Mouse (Mus musculus): ENCODE results near the gene Pank1. TPM values are rescaled to one million over a fixed set of nuclear protein-coding genes. Genes with fewer than 3 reads are reported as not detected.

Gene Pank1
- polyA plus RNA-seq, 1 experiment: not detected

- Histone ChIP-seq H3K4me1 (ENCODE audit: control insufficient read depth) (peaks cover 7% of the 10 kb centered on the region), H3K27me3 (ENCODE audit: control insufficient read depth) (no peaks in the 10 kb centered on the region)
- no peak for TF ChIP-seq GATA1 (IDR thresholded peaks at IDR 0.05; ENCODE audit: low read length)
- TF ChIP-seq TAL1 (IDR thresholded peaks at IDR 0.05; ENCODE audit: low read length): no peak
These were observed 23.1 kb downstream of the Pank1 start for GRCm38 (mm10) chr19:34856021-34856651.

GRCm38 (mm10) chr19:34851161-34851560 lies 28.1 kb downstream of the Pank1 start:
- no peaks in the 10 kb centered on the region for H3K9me3 ChIP-seq (ENCODE audit: control insufficient read depth, low read length)
- no peaks in the 10 kb centered on the region for H3K27me3 ChIP-seq (ENCODE audit: control insufficient read depth)
- no peak overlapping the region for H3K4me3 ChIP-seq (replicated peaks)
- TF ChIP-seq GATA1 (IDR thresholded peaks at IDR 0.05; ENCODE audit: low read length) (no peak), TAL1 (IDR thresholded peaks at IDR 0.05; ENCODE audit: low read length) (no peak)
- no peaks in the 10 kb centered on the region for H3K36me3 ChIP-seq (ENCODE audit: control insufficient read depth)
- peaks cover 16% of the 10 kb centered on the region for H3K4me1 ChIP-seq (ENCODE audit: control insufficient read depth)

More at GRCm38 (mm10) chr19:34856021-34856651, 23.1 kb downstream of the Pank1 start:
- Histone ChIP-seq H3K9me3 (ENCODE audit: control insufficient read depth, low read length) (no peaks in the 10 kb centered on the region), H3K36me3 (ENCODE audit: control insufficient read depth) (no peaks in the 10 kb centered on the region), H3K4me3 (replicated peaks) (no peak overlapping the region)

GRCm38 (mm10) chr19:34849426-34849825 lies 29.8 kb downstream of the Pank1 start:
- H3K4me3 ChIP-seq (replicated peaks): no peak overlapping the region
- H3K4me1 ChIP-seq (ENCODE audit: control insufficient read depth): peaks cover 30% of the 10 kb centered on the region
- no peaks in the 10 kb centered on the region for H3K9me3 ChIP-seq (ENCODE audit: control insufficient read depth, low read length)
- TF ChIP-seq GATA1 (IDR thresholded peaks at IDR 0.05; ENCODE audit: low read length) (no peak), TAL1 (IDR thresholded peaks at IDR 0.05; ENCODE audit: low read length) (no peak)
- H3K36me3 ChIP-seq (ENCODE audit: control insufficient read depth): no peaks in the 10 kb centered on the region
- no peaks in the 10 kb centered on the region for H3K27me3 ChIP-seq (ENCODE audit: control insufficient read depth)

- H3K4me3 ChIP-seq (replicated peaks): no peak overlapping the region
- H3K4me1 ChIP-seq (ENCODE audit: control insufficient read depth): peaks cover 36% of the 10 kb centered on the region
- H3K36me3 ChIP-seq (ENCODE audit: control insufficient read depth): no peaks in the 10 kb centered on the region
These were observed 31.1 kb downstream of the Pank1 start for GRCm38 (mm10) chr19:34848164-34848563.

GRCm38 (mm10) chr19:34847103-34847502 lies 32.2 kb downstream of the Pank1 start:
- H3K9me3 ChIP-seq (ENCODE audit: control insufficient read depth, low read length): no peaks in the 10 kb centered on the region
- no peaks in the 10 kb centered on the region for H3K36me3 ChIP-seq (ENCODE audit: control insufficient read depth)
- TF ChIP-seq TAL1 (IDR thresholded peaks at IDR 0.05; ENCODE audit: low read length) (no peak), GATA1 (IDR thresholded peaks at IDR 0.05; ENCODE audit: low read length) (no peak)
- H3K27me3 ChIP-seq (ENCODE audit: control insufficient read depth): no peaks in the 10 kb centered on the region
- H3K4me1 ChIP-seq (ENCODE audit: control insufficient read depth): peaks cover 37% of the 10 kb centered on the region
- H3K4me3 ChIP-seq (replicated peaks): no peak overlapping the region

More at GRCm38 (mm10) chr19:34848164-34848563, 31.1 kb downstream of the Pank1 start:
- TF ChIP-seq TAL1 (IDR thresholded peaks at IDR 0.05; ENCODE audit: low read length): no peak
- TF ChIP-seq GATA1 (IDR thresholded peaks at IDR 0.05; ENCODE audit: low read length): no peak
- no peaks in the 10 kb centered on the region for H3K27me3 ChIP-seq (ENCODE audit: control insufficient read depth)
- H3K9me3 ChIP-seq (ENCODE audit: control insufficient read depth, low read length): no peaks in the 10 kb centered on the region

- peak overlapping the region; percentile 48 for H3K4me3 ChIP-seq (replicated peaks)
- H3K4me1 ChIP-seq (ENCODE audit: control insufficient read depth): peaks cover 35% of the 10 kb centered on the region
- no peaks in the 10 kb centered on the region for H3K36me3 ChIP-seq (ENCODE audit: control insufficient read depth)
- no peak for TF ChIP-seq GATA1 (IDR thresholded peaks at IDR 0.05; ENCODE audit: low read length)
- TF ChIP-seq TAL1 (IDR thresholded peaks at IDR 0.05; ENCODE audit: low read length): no peak
- no peaks in the 10 kb centered on the region for H3K9me3 ChIP-seq (ENCODE audit: control insufficient read depth, low read length)
- no peaks in the 10 kb centered on the region for H3K27me3 ChIP-seq (ENCODE audit: control insufficient read depth)
These were observed 32.7 kb downstream of the Pank1 start for GRCm38 (mm10) chr19:34846508-34847038.

GRCm38 (mm10) chr19:34846005-34846404 lies 33.2 kb downstream of the Pank1 start:
- TF ChIP-seq GATA1 (IDR thresholded peaks at IDR 0.05; ENCODE audit: low read length): no peak
- no peak for TF ChIP-seq TAL1 (IDR thresholded peaks at IDR 0.05; ENCODE audit: low read length)
- Histone ChIP-seq H3K4me1 (ENCODE audit: control insufficient read depth) (peaks cover 34% of the 10 kb centered on the region), H3K36me3 (ENCODE audit: control insufficient read depth) (no peaks in the 10 kb centered on the region; the same call in 1 of the 2 replicates), H3K27me3 (ENCODE audit: control insufficient read depth) (no peaks in the 10 kb centered on the region), H3K9me3 (ENCODE audit: control insufficient read depth, low read length) (no peaks in the 10 kb centered on the region), H3K4me3 (replicated peaks) (peak overlapping the region; percentile 45)

GRCm38 (mm10) chr19:34845331-34845730 lies 33.9 kb downstream of the Pank1 start:
- Histone ChIP-seq H3K27me3 (ENCODE audit: control insufficient read depth) (no peaks in the 10 kb centered on the region), H3K4me3 (replicated peaks) (no peak overlapping the region), H3K4me1 (ENCODE audit: control insufficient read depth) (peaks cover 34% of the 10 kb centered on the region)

GRCm38 (mm10) chr19:34844760-34845159 lies 34.5 kb downstream of the Pank1 start:
- peak overlapping the region; percentile 2 for H3K4me3 ChIP-seq (replicated peaks)
- no peaks in the 10 kb centered on the region for H3K27me3 ChIP-seq (ENCODE audit: control insufficient read depth)
- peaks cover 34% of the 10 kb centered on the region for H3K4me1 ChIP-seq (ENCODE audit: control insufficient read depth)
- TF ChIP-seq GATA1 (IDR thresholded peaks at IDR 0.05; ENCODE audit: low read length) (no peak), TAL1 (IDR thresholded peaks at IDR 0.05; ENCODE audit: low read length) (no peak)
- no peaks in the 10 kb centered on the region for H3K9me3 ChIP-seq (ENCODE audit: control insufficient read depth, low read length)
- H3K36me3 ChIP-seq (ENCODE audit: control insufficient read depth): peaks cover 3% of the 10 kb centered on the region

More at GRCm38 (mm10) chr19:34845331-34845730, 33.9 kb downstream of the Pank1 start:
- H3K36me3 ChIP-seq (ENCODE audit: control insufficient read depth): peaks cover 3% of the 10 kb centered on the region
- H3K9me3 ChIP-seq (ENCODE audit: control insufficient read depth, low read length): no peaks in the 10 kb centered on the region
- TF ChIP-seq GATA1 (IDR thresholded peaks at IDR 0.05; ENCODE audit: low read length) (no peak), TAL1 (IDR thresholded peaks at IDR 0.05; ENCODE audit: low read length) (no peak)
